Mouse (Mus musculus): ENCODE measurements around the gene Tmem139.

Gene Tmem139

GRCm38 (mm10) chr6:42282865-42283528 lies 21.2 kb downstream of the Tmem139 start:
- no peak for DNase-seq (ENCODE audit: low spot score)

- no peak for DNase-seq (ENCODE audit: low spot score)
These were observed 24.7 kb downstream of the Tmem139 start, which contains the start of gene Clcn1 for GRCm38 (mm10) chr6:42286448-42286847. Gene Clcn1, plus strand, starts transcription at chr6:42286685.

GRCm38 (mm10) chr6:42287562-42287961 lies 25.8 kb downstream of the Tmem139 start:
- DNase-seq (ENCODE audit: low spot score): no peak

- no peak for DNase-seq (ENCODE audit: low spot score)
These were observed 31.6 kb downstream of the Tmem139 start for GRCm38 (mm10) chr6:42293327-42293726.

GRCm38 (mm10) chr6:42295549-42296094 lies 33.9 kb downstream of the Tmem139 start:
- no peak for DNase-seq (ENCODE audit: low spot score)

GRCm38 (mm10) chr6:42299362-42299761 lies 37.6 kb downstream of the Tmem139 start:
- no peak for DNase-seq (ENCODE audit: low spot score)

- no peak for DNase-seq (ENCODE audit: low spot score)
These were observed 48.1 kb downstream of the Tmem139 start for GRCm38 (mm10) chr6:42309816-42310378.

- no peak for DNase-seq (ENCODE audit: low spot score)
These were observed 48.8 kb downstream of the Tmem139 start for GRCm38 (mm10) chr6:42310427-42311053.
